Mouse (Mus musculus): ENCODE measurements around the gene Obp2b. TPM values are rescaled to one million over a fixed set of nuclear protein-coding genes. Genes with fewer than 3 reads are reported as not detected.
A peak's percentile ranks its signal among the peaks of the same experiment; 100 is the strongest.
"Not testable (repeated sequence)": the region's sequence is repeated elsewhere in the genome, so short reads cannot be mapped to it uniquely, and the experiment has no call there.

Obp2b gene
- polyA plus RNA-seq (2015; fragmentation: Nextera tagmentation; extraction: Ambion mirVana) = not detected in 2 replicates

DNA sequence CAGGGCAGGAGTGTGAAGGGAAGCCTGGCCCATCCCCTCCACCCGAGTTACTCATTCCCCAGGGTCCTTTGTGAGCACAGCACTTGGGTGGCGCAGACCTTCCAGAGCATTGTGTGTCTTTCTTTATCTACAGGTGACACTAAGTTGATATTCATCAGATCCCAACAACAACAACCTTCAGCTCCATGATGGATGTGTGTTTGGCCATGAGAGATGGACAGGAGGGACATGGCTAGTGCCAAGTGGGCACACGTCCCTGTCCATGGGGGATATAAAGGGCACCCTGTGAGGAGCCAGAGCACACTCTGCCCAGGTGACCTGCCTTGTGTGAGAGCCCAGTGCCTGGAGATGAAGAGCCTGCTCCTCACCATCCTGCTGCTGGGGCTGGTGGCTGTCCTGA is at the start of gene Obp2b:
Obp2b (plus strand) TSS at position 301 of the 400 bp plus-strand sequence.
- WGBS = 72% methylated on average over 3 of the region's 3 CpGs
- not testable (repeated sequence) for H3K4me3 ChIP-seq (replicated peaks); ATAC-seq

DNA sequence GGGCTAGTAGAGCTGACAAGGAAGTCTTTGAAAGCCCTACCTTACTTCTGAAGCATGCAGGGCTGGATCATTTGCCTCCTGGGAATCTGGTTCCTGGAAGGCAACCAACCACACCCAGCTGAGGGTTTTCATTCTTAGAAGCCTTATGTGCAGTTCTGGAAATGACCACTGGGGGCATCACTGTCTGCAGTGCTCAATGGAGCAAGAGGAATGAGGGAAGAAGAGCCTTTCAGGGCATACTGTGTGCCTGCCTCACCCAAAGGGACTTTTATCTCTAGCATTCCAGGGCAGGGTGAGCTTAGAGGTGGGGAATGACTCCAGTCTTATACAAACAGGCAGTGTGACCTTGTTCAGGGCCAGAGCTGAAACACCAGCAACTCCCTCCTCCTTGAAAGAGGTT is 42.2 kb upstream of the Obp2b start:
- no peaks in the 10 kb centered on the region for H3K36me3 ChIP-seq
- peak; percentile 70 for ATAC-seq
- no peak overlapping the region for H3K9ac ChIP-seq
- H3K27ac ChIP-seq = no peak overlapping the region
- H3K4me2 ChIP-seq (replicated peaks) = no peak overlapping the region
- H3K9me3 ChIP-seq = no peaks in the 10 kb centered on the region
- H3K4me1 ChIP-seq (replicated peaks) = no peaks in the 10 kb centered on the region
- no peaks in the 10 kb centered on the region for H3K27me3 ChIP-seq (replicated peaks)
- H3K4me3 ChIP-seq (replicated peaks) = no peak overlapping the region

More for the DNA sequence above, at the start of gene Obp2b:
- H3K9ac ChIP-seq; H3K27me3 ChIP-seq (replicated peaks); H3K4me2 ChIP-seq (replicated peaks); H3K27ac ChIP-seq; H3K36me3 ChIP-seq; H3K4me1 ChIP-seq (replicated peaks); H3K9me3 ChIP-seq: not testable (repeated sequence)

- H3K9ac ChIP-seq = no peak overlapping the region
- no peak overlapping the region for H3K4me2 ChIP-seq (replicated peaks)
- H3K27me3 ChIP-seq (replicated peaks) = no peaks in the 10 kb centered on the region
- H3K4me1 ChIP-seq (replicated peaks) = no peaks in the 10 kb centered on the region
- no peaks in the 10 kb centered on the region for H3K36me3 ChIP-seq
- WGBS = 62% methylated on average over 4 of the region's 4 CpGs
- H3K27ac ChIP-seq = no peak overlapping the region
- H3K4me3 ChIP-seq (replicated peaks) = no peak overlapping the region
- ATAC-seq = no peak
- H3K9me3 ChIP-seq = no peaks in the 10 kb centered on the region
These were observed 39.9 kb upstream of the Obp2b start for GRCm38 (mm10) chr2:25696951-25697350.

DNA sequence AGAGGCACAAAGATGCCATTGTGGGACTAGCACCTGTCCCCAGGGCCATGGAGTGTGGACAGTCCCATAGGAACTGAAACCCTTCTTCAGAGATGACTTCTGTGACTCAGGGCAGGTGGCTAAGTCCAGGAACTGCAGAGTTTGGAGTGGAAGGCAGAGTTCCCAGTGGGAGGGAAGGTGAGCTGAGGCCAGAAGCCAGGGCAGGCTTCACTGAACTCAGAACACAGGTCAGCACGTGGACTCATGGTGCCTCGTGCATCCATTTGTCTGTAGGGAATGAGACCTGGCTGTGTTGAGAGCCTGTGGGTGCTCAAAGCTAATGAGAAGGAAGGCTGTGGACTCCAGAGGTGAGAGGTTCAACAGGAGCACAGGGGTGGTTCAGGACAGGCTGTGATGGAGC is 38.1 kb upstream of the Obp2b start:
- ATAC-seq = no peak
- H3K9ac ChIP-seq = no peak overlapping the region
- H3K9me3 ChIP-seq = no peaks in the 10 kb centered on the region
- H3K27ac ChIP-seq = no peak overlapping the region
- H3K36me3 ChIP-seq = no peaks in the 10 kb centered on the region
- 88% methylated on average over 2 of the region's 2 CpGs for WGBS
- no peaks in the 10 kb centered on the region for H3K27me3 ChIP-seq (replicated peaks)
- no peaks in the 10 kb centered on the region for H3K4me1 ChIP-seq (replicated peaks)
- H3K4me2 ChIP-seq (replicated peaks) = no peak overlapping the region
- no peak overlapping the region for H3K4me3 ChIP-seq (replicated peaks)

- WGBS = 76% methylated on average over 3 of the region's 3 CpGs
- not testable (repeated sequence) for ATAC-seq
These were observed 37.1 kb upstream of the Obp2b start, which contains the start of gene Obp2a for GRCm38 (mm10) chr2:25699743-25700142. Obp2a (plus strand) TSS chr2:25700043.

GRCm38 (mm10) chr2:25701001-25701400 is 35.8 kb upstream of the Obp2b start:
- H3K9me3 ChIP-seq = no peaks in the 10 kb centered on the region
- no peak for ATAC-seq
- WGBS = 73% methylated on average over 5 of the region's 5 CpGs
- H3K4me1 ChIP-seq (replicated peaks) = no peaks in the 10 kb centered on the region
- no peak overlapping the region for H3K4me2 ChIP-seq (replicated peaks)
- H3K27ac ChIP-seq = no peak overlapping the region
- no peak overlapping the region for H3K4me3 ChIP-seq (replicated peaks)
- H3K9ac ChIP-seq = no peak overlapping the region
- H3K27me3 ChIP-seq (replicated peaks) = no peaks in the 10 kb centered on the region
- H3K36me3 ChIP-seq = no peaks in the 10 kb centered on the region

More at GRCm38 (mm10) chr2:25699743-25700142, 37.1 kb upstream of the Obp2b start, which contains the start of gene Obp2a:
- not testable (repeated sequence) for H3K9me3 ChIP-seq; H3K27ac ChIP-seq; H3K4me1 ChIP-seq (replicated peaks); H3K36me3 ChIP-seq; H3K4me3 ChIP-seq (replicated peaks); H3K27me3 ChIP-seq (replicated peaks); H3K9ac ChIP-seq; H3K4me2 ChIP-seq (replicated peaks)

DNA sequence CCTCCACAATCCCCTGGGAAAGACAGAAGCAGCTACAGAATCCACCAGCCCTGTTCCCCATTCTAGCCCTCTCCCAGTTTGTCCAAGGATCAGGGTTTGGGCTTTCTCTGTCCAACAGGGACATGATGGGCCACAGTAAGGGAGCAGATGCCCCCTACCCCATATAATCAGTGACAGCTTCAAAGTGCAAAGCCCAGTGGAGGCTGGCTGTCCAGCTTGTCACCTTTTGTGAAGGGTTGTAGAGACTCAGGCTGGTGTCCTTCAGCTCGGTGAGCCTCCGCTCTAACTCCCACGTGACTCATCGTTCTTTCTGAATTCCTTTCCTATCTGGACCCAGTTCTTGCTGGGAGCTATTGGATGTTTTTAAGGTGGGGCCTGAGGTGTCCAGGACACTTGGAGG is 33.1 kb upstream of the Obp2b start:
- 69% methylated on average over 4 of the region's 4 CpGs for WGBS
- peaks cover 8% of the 10 kb centered on the region for H3K4me1 ChIP-seq (replicated peaks)
- H3K9me3 ChIP-seq = no peaks in the 10 kb centered on the region
- H3K36me3 ChIP-seq = peaks cover 3% of the 10 kb centered on the region; the same call in 1 of the 2 replicates
- ATAC-seq = no peak
- no peaks in the 10 kb centered on the region for H3K27me3 ChIP-seq (replicated peaks)
- H3K9ac ChIP-seq = no peak overlapping the region
- no peak overlapping the region for H3K27ac ChIP-seq
- no peak overlapping the region for H3K4me3 ChIP-seq (replicated peaks)
- no peak overlapping the region for H3K4me2 ChIP-seq (replicated peaks)

GRCm38 (mm10) chr2:25706643-25707481 is 29.9 kb upstream of the Obp2b start, which contains the start of gene Bmyc:
Bmyc (plus strand) TSS chr2:25706739.
- peak within 1 kb of the TSS; percentile 75 for H3K4me3 ChIP-seq (replicated peaks)
- H3K9me3 ChIP-seq = no peaks in the 10 kb centered on the region
- H3K27me3 ChIP-seq (replicated peaks) = no peaks in the 10 kb centered on the region
- WGBS = under 1% methylated on average over 78 of the region's 78 CpGs
- peak within 1 kb of the TSS; percentile 84 for H3K9ac ChIP-seq
- H3K4me2 ChIP-seq (replicated peaks) = peak within 1 kb of the TSS; percentile 90
- H3K36me3 ChIP-seq = peaks cover 3% of the 10 kb centered on the region; the same call in 1 of the 2 replicates
- H3K4me1 ChIP-seq (replicated peaks) = peaks cover 10% of the 10 kb centered on the region
- H3K27ac ChIP-seq = peak within 1 kb of the TSS; percentile 81
- ATAC-seq = peak; percentile 93

DNA sequence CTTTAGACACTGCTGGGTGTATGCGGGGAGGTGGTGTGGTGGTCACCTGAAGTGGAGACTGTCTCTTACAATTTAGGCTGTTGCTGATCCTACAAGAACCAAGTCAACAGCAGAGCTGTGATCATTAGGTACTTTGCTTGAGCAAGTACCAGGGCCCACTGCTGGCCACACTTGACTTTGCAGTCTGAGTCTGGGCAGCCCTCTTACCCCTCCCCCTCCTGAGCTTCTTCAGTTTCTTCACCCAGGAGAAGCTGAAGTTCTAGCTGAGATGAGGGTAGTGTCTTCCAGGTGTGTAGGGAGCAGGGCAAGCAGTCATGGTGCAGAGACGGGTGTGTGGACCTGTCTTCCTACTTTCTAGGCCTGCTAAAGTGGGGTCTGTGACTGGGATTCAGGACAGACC is 28.7 kb upstream of the Obp2b start:
- Histone ChIP-seq H3K27ac (no peak overlapping the region), H3K9ac (no peak overlapping the region), H3K4me3 (replicated peaks) (0 out of 2 replicates have a peak overlapping the region, but pooled peaks have one; percentile 8), H3K9me3 (no peaks in the 10 kb centered on the region), H3K4me1 (replicated peaks) (peaks cover 12% of the 10 kb centered on the region), H3K4me2 (replicated peaks) (peak overlapping the region; percentile 40), H3K36me3 (peaks cover 3% of the 10 kb centered on the region; the same call in 1 of the 2 replicates), H3K27me3 (replicated peaks) (no peaks in the 10 kb centered on the region)
- WGBS = 68% methylated on average over 2 of the region's 2 CpGs
- ATAC-seq = no peak

DNA sequence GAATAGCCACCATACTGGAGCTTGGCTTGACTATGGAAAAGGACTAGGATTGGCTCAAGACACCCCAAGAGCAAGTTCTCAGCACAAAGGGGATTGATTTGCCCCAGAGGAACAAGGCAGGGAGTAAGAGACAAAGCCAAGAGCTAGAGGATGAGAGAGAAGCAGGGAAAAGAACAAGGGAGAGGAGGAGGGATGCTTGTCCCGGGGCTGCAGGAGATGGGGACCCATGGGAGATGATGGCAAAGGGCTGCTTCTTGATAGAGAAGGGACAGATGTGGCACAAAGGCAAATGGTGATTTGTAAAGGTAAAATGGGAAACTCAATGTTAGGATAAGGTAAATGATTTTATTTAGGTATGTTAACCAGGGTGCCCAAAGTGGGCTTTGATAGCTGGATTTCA is 27.8 kb upstream of the Obp2b start:
- H3K4me1 ChIP-seq (replicated peaks) = peaks cover 12% of the 10 kb centered on the region

GRCm38 (mm10) chr2:25709791-25710190 is 27.0 kb upstream of the Obp2b start:
- H3K9ac ChIP-seq; H3K27me3 ChIP-seq (replicated peaks); H3K4me3 ChIP-seq (replicated peaks); H3K9me3 ChIP-seq; H3K27ac ChIP-seq; H3K36me3 ChIP-seq; ATAC-seq; H3K4me2 ChIP-seq (replicated peaks): not testable (repeated sequence)
- WGBS = 66% methylated on average over 2 of the region's 2 CpGs
- H3K4me1 ChIP-seq (replicated peaks) = peaks cover 12% of the 10 kb centered on the region

More for the DNA sequence above, 27.8 kb upstream of the Obp2b start:
- not testable (repeated sequence) for H3K9me3 ChIP-seq; H3K9ac ChIP-seq; H3K36me3 ChIP-seq; H3K27ac ChIP-seq; ATAC-seq; H3K4me3 ChIP-seq (replicated peaks); H3K27me3 ChIP-seq (replicated peaks)
- 89% methylated on average over 1 of the region's 1 CpGs for WGBS
- H3K4me2 ChIP-seq (replicated peaks) = peak overlapping the region; percentile 40; the same call in 1 of the 2 replicates

DNA sequence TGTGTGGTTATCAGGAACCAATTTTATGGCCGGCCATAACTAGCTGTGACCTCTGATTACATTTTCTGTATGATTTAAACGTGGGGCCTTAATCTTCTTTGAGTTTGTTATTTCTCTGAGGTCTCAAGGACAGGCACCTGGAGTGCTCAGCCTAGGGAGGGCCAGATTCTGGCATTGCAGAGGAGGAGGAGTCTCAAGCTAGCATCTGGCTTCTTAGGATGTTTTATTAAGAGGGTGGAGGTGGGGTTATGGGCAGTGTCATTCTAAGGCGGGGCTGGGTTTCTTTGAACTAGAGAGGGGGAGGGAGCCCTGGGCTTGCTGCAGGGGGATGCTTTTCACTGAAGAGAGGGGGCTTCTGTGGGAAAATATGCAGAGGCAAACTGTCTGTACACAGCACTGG is 25.2 kb upstream of the Obp2b start:
- H3K9ac ChIP-seq = not testable (repeated sequence)
- peak; percentile 55 for ATAC-seq
- WGBS = 11% methylated on average over 3 of the region's 3 CpGs

GRCm38 (mm10) chr2:25717222-25717621 is 19.6 kb upstream of the Obp2b start:
- H3K4me1 ChIP-seq (replicated peaks) = no peaks in the 10 kb centered on the region
- no peak for ATAC-seq

More for the DNA sequence above, 25.2 kb upstream of the Obp2b start:
- not testable (repeated sequence) for H3K27me3 ChIP-seq (replicated peaks); H3K36me3 ChIP-seq; H3K9me3 ChIP-seq; H3K4me2 ChIP-seq (replicated peaks); H3K4me3 ChIP-seq (replicated peaks)
- Histone ChIP-seq H3K27ac (0 out of 2 replicates have a peak overlapping the region, but pooled peaks have one; percentile 32), H3K4me1 (replicated peaks) (peaks cover 12% of the 10 kb centered on the region)

More at GRCm38 (mm10) chr2:25717222-25717621, 19.6 kb upstream of the Obp2b start:
- Histone ChIP-seq H3K9me3 (no peaks in the 10 kb centered on the region), H3K9ac (no peak overlapping the region), H3K36me3 (no peaks in the 10 kb centered on the region), H3K27ac (no peak overlapping the region), H3K4me2 (replicated peaks) (no peak overlapping the region), H3K4me3 (replicated peaks) (no peak overlapping the region), H3K27me3 (replicated peaks) (no peaks in the 10 kb centered on the region)
